Mouse (Mus musculus) MEL (cell line): ENCODE data around the gene Rae1.

Source experiments
- CHD2 ChIP-seq: IDR thresholded peaks from 2 replicates; pipeline ENCODE4 v1.6.1; 2011; ENCODE audit warnings: low read length, improper control_type of control experiment
- CTCF ChIP-seq, 3 experiments: IDR thresholded peaks in 2 of 3; conservative IDR thresholded peaks in 1 of 3; 2 replicates each; pipeline ENCODE4 v1.5.1; 2011 to 2012; ENCODE audit warnings: low read length in 3 of 3, low read depth in 2 of 3, mild to moderate bottlenecking in 2 of 3, improper control_type of control experiment in 1 of 3, inconsistent platforms in 1 of 3, mixed read lengths in 1 of 3, moderate library complexity in 1 of 3; ENCODE audit not compliant: control insufficient read depth in 1 of 3, insufficient read depth in 1 of 3, poor library complexity in 1 of 3, severe bottlenecking in 1 of 3
- E2F4 ChIP-seq: IDR thresholded peaks from 2 replicates; pipeline ENCODE4 v1.6.1; 2011; ENCODE audit warnings: low read depth, low read length, improper control_type of control experiment, borderline replicate concordance
- ELF1 ChIP-seq: IDR thresholded peaks from 2 replicates; pipeline ENCODE4 v1.6.1; 2014; ENCODE audit warnings: low read depth, mild to moderate bottlenecking, inconsistent platforms, low read length, improper control_type of control experiment, moderate library complexity
- GABPA ChIP-seq: IDR thresholded peaks from 2 replicates; pipeline ENCODE4 v1.6.1; 2012; ENCODE audit warnings: low read depth, mild to moderate bottlenecking, inconsistent platforms, low read length, improper control_type of control experiment, moderate library complexity
- MAFK ChIP-seq: IDR thresholded peaks from 2 replicates; pipeline ENCODE4 v1.6.1; 2011; ENCODE audit warnings: low read depth, mild to moderate bottlenecking, low read length, improper control_type of control experiment, borderline replicate concordance
- MAX ChIP-seq: IDR thresholded peaks from 2 replicates; pipeline ENCODE4 v1.6.1; 2011; ENCODE audit warnings: low read length, improper control_type of control experiment
- MEF2A ChIP-seq: IDR thresholded peaks from 2 replicates; pipeline ENCODE4 v1.6.1; 2014; ENCODE audit warnings: low read depth, mild to moderate bottlenecking, inconsistent platforms, low read length, improper control_type of control experiment; ENCODE audit not compliant: poor library complexity, insufficient replicate concordance, severe bottlenecking; ENCODE audit errors: extremely low read depth
- MYC ChIP-seq: IDR thresholded peaks from 2 replicates; pipeline ENCODE4 v1.6.1; 2011; ENCODE audit warnings: low read depth, mild to moderate bottlenecking, low read length, improper control_type of control experiment, moderate library complexity
- NRF1 ChIP-seq: IDR thresholded peaks from 2 replicates; pipeline ENCODE4 v1.6.1; 2014; ENCODE audit warnings: low read depth, mild to moderate bottlenecking, inconsistent platforms, low read length, improper control_type of control experiment, moderate library complexity; ENCODE audit not compliant: poor library complexity, insufficient read depth, severe bottlenecking
- POLR2A ChIP-seq, 2 experiments: IDR thresholded peaks; 2 replicates each; pipeline ENCODE4 v1.6.1; 2011 to 2012; ENCODE audit warnings: low read length in 2 of 2, mild to moderate bottlenecking in 2 of 2, control low read depth in 1 of 2, improper control_type of control experiment in 1 of 2, low read depth in 1 of 2, moderate library complexity in 1 of 2; ENCODE audit not compliant: control insufficient read depth in 1 of 2, insufficient read depth in 1 of 2, poor library complexity in 1 of 2
- RCOR1 ChIP-seq: IDR thresholded peaks from 2 replicates; pipeline ENCODE4 v1.6.1; 2012; ENCODE audit warnings: low read depth, mild to moderate bottlenecking, inconsistent platforms, low read length, improper control_type of control experiment
- SIN3A ChIP-seq: IDR thresholded peaks from 2 replicates; pipeline ENCODE4 v1.6.1; 2012; ENCODE audit warnings: low read length, improper control_type of control experiment, inconsistent platforms
- ZKSCAN1 ChIP-seq: IDR thresholded peaks from 2 replicates; pipeline ENCODE4 v1.6.1; 2012; ENCODE audit warnings: low read depth, mild to moderate bottlenecking, inconsistent platforms, low read length, improper control_type of control experiment, moderate library complexity

- no peak for TF ChIP-seq E2F4
- TF ChIP-seq POLR2A (IDR thresholded peaks at IDR 0.05; ENCODE audit: control insufficient read depth in 1 of 2, insufficient read depth in 1 of 2, low read depth in 1 of 2, low read length in 2 of 2, poor library complexity in 1 of 2) = no peak
- TF ChIP-seq NRF1 = no peak
- TF ChIP-seq RCOR1 = no peak
- TF ChIP-seq MAX = no peak
- TF ChIP-seq MEF2A = no peak
- TF ChIP-seq CTCF (IDR thresholded peaks at IDR 0.05 in 2 of 3, conservative IDR thresholded peaks at IDR 0.05 in 1 of 3; ENCODE audit: control insufficient read depth in 1 of 3, insufficient read depth in 1 of 3, low read depth in 2 of 3, low read length in 3 of 3, poor library complexity in 1 of 3, severe bottlenecking in 1 of 3) = no peak
- TF ChIP-seq CHD2 = no peak
- no peak for TF ChIP-seq MAFK
- no peak for TF ChIP-seq MYC
- no peak for TF ChIP-seq ELF1
- no peak for TF ChIP-seq SIN3A
- TF ChIP-seq GABPA = no peak
- no peak for TF ChIP-seq ZKSCAN1
These were observed 42.7 kb downstream of the Rae1 start for GRCm38 (mm10) chr2:173042504-173043162.
